Mouse (Mus musculus) lung, postnatal 25 days (tissue): Measurements from ENCODE around the gene Cyp2w1.
A peak's percentile ranks its signal among the peaks of the same experiment; 100 is the strongest.

Experiments used
- DNase-seq: peaks from one replicate; pipeline ENCODE4 v3.0.0; 2022; ENCODE audit warnings: low spot score

Cyp2w1 gene

DNA sequence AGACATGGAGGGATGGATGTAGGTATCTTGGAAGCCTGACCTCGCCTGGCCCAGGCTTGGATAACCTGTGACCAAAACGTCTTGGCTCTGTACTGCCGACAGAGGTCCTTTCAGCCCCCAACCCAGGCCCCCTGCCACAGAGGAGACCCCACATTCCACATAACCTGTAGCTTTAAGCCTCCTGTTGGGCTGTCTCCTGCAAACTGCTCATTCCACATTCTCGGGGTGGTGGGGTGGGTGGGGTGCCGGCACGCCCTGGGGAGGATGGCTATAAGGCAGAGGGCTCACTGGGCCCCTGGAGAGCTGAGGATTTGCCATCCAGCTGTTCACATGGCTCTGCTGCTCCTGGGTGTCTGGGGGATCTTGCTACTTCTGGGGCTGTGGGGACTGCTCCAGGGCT lies at the start of gene Cyp2w1:
TSS of gene Cyp2w1 (plus strand) at position 301 of the 400 bp plus-strand sequence.
- DNase-seq = no peak

DNA sequence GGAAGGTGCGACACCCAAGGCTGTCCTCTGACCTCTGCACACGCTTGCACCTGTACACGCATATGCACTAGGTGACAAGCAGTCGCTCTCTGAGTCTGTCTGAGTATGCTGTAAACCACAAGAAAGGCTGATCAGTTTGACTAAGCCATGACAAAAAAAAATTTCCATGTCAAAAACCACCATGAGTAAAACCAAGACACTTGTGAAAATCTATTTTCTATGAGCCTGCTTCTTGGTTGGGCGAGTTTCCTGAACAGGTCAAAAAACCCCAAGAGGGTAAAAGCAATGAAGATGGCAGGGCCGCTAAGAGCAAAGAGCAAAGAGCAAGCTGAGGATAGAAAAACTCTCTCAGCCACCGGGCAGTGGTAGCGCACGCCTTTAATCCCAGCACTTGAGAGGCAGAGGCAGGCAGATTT lies 48.8 kb upstream of the Cyp2w1 start:
- DNase-seq = no peak

DNA sequence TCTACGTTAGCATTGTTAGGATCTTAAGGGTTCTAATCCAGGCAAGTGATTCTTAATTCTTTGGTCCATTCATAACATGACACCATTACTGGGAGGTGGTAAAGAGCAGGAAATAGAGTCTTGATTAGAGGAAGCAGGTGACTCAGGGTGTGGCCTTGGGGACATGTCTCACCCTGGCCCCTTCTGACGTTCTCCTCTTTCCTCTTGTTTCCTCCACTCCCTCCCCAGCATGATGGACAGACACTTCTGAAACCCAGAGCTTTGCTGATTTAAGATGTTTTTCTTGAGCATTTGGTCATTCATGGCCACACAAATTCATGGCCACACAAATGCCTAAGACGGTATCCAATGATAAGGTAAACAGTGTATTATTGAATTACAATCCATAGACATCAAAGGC lies 42.5 kb upstream of the Cyp2w1 start:
- no peak for DNase-seq

- DNase-seq = no peak
Observed at GRCm38 (mm10) chr5:139310477-139310876, 41.9 kb upstream of the Cyp2w1 start.

DNA sequence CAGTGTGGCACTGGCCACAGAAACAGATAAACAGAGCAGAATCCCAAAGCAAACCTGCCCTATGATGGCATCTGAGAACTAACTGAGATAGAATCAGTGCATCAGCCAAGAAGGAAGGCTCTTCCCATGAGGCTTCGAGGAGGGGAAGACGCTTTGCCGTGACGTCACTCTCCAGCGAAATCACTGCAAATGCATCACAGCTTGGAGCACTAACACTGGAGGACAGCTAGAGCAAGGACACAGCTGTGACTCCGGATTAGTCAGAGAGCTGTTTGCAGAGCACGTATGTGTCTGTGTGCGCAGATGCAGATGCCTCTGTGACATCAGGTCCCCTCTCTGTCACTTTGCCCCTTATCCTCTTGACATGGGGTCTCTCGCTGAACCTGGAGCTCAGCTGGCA lies 40.6 kb upstream of the Cyp2w1 start:
- no peak for DNase-seq

GRCm38 (mm10) chr5:139313536-139313935 lies 38.9 kb upstream of the Cyp2w1 start:
- DNase-seq = no peak

- no peak for DNase-seq
Observed at GRCm38 (mm10) chr5:139314941-139315642, 37.3 kb upstream of the Cyp2w1 start.

GRCm38 (mm10) chr5:139316982-139317675 lies 35.3 kb upstream of the Cyp2w1 start:
- DNase-seq = peak; percentile 43

GRCm38 (mm10) chr5:139317751-139318504 lies 34.5 kb upstream of the Cyp2w1 start:
- DNase-seq = no peak

DNA sequence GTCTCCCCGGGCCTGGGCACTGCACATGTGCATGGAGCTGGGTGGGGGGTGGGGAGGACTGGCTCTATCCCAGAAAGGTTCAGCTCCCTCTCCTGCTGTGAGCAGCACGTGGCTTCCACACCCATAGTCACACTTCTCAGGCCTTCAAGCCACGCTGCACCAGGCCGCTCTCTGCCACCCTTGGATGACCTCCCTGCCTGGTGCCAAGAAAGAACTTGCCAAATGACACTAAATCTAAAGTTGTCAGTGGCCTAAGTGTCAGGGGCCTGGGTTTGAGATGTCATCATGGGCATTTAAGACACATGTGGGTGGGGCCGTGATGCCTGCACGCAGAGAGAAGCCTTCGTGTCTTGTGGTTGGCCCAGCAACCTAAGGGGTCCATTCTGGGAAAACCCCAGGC lies 32.0 kb upstream of the Cyp2w1 start:
- no peak for DNase-seq

DNA sequence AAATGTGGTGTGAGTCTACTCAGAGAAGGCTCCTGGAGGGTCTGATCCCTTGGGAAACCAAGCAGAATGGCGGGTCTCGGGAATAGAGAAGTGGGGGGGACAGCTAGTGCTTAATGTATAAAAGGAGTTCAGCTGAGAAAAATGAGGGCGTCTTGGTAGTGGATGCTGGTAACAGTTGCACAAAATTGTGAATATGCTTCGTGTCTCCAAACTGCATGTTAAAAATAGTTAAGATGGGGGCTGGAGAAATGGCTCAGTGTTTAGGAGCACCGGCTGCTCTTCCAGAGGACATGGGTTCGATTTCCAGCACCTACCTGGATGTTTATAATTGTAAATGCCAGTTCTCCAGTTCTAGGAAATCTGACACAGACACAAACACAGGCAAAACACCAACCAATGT lies 31.1 kb upstream of the Cyp2w1 start:
- DNase-seq = no peak

DNA sequence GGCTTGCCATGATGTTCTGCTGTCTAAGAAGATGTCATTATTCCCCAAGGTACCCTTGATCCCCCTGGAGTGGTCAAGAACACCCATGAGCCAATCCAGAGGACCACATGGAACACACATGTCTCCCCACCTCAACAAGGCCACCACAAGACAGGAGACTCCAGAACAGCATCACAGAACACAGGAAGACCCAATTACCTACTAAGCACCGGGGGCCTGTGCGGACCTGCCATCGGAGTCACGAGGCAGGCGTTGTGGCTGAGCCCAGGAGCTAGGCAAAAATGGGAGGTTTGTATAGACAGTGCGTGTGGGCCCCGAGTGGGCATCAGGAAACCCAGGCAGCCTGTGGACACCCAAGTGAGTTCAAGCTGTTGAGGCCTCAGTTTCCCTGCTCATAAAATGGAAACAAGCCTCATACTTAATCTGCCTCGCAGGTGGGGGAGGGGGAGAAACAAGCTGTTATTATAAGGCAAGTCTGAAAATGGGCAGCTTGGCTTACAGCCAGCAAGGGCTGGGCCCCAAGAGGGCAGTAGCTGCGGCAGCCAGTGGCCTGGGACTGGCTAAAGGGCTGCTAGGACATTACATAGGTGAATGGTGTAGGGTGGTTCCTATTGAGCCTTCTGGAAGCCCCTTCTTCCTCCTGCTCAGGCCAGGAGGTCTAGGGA lies 29.0 kb upstream of the Cyp2w1 start:
- DNase-seq = no peak

DNA sequence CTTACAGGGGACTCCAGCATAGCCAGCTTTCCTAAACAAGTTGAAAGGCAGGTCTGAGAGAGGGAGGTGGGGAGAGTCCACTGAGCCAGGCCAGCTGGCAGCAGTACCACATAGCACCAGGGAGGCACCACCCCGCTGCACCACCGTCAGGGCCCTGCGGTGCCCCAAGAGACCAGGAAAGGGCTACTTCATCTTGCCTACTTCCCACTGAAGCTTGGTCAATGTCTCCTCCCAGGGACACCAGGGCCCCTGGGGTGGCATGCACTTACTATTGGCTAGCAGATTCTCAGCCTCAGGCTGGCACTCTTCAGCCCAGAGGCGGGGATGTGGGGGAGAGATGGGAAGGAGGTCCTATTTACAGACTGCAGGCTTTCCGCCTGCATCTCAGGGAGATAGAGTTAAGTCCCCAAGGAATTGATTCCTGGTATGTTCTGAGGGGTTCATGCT lies 28.3 kb upstream of the Cyp2w1 start:
- DNase-seq = no peak

DNA sequence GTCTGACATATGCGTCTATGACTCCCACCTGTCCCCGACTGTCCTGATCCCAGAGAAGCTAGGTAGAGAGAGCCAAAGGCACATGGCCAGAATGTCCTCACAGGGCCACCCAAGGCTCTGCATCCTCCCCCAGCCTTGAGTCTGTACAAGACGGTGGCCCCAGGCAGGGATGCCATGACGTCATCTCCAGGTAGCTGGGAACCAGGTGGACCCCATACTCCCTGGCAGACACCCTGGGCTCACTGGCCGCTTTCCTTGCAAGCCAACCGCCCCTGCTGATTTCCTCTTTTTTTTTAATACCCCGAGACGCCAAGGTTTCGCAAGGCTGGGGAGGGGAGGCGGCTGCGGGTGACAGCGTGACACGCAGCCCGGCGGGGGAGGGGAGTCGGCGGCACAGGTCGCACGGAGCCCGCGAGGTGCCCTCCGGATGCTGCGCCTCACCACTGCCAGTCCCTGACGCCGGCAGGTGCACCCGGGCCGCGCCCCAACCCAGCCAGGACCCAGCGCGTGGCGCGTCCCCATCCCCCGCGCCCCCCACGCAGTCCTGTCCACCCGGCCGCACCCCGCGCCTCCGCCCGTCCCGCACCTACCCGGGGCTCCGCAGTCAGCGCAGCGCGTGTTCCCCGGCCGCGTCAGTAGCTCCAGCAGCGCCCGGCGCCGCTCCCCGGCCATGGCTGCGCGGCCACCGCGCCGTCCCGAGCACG lies 27.6 kb upstream of the Cyp2w1 start:
- peak; percentile 42 for DNase-seq

- no peak for DNase-seq
Observed at GRCm38 (mm10) chr5:139325395-139325966, 26.9 kb upstream of the Cyp2w1 start, which contains the start of gene Adap1. Adap1 (minus strand) TSS chr5:139325622.

DNA sequence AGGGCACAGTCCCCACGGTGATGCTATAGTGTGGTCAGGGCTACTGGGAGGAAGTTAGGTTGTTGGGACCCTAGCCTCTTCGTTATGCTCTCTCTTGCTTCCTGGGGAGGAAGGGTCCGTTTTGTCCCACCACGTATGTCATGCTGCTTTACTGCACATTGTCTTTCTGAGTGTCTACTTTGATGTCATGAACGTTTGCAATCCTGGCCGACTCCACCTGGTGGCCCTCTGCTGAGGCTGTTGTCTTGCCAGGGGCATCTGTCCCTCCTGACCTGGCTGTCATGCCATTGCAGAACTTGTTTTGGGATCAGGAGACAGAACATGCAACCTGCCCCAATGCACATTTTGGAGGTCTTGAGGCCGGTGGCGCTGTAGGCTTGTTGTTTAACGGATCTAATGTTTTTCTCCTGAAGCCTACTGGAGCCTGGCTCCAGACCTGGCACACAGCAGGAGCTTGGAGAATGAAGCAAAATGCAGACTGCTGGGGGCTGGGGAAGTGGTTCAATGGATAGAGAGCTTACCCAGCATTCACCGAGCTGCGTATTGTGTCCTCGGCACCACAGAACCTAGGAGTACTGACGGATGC lies 26.2 kb upstream of the Cyp2w1 start:
- no peak for DNase-seq

DNA sequence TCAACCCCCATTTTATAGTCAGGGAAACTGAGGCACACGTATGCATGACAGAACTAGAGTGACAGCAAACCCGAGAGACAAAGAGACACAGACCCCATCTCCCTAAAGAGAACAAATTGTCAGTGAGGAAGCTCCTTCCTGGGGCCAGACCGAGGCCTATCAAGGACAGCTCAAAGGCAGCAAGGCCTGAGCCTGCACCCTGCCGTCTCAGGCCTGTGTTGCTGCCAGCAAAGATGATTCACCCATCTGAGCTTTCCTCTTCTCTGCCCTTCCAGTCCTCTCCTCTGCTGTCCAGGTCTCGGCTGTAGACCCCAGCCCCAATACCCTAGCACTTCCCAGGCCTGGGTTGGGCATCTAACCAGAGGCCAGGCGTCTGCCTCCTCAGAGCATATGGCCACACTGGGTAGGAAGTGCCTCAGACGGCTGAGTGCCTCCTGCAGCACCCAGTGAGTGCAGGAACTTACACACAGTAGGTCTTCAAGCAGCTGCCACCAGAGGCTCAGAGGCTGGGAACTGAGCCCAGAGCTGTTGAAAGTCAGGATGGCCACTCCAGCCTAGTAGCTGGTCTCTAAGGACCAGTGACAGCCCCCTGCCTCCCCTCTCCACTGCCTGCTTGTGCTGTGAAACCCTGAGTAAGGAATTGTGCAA lies 25.3 kb upstream of the Cyp2w1 start:
- no peak for DNase-seq

- DNase-seq = no peak
Observed at GRCm38 (mm10) chr5:139327634-139328020, 24.8 kb upstream of the Cyp2w1 start.

DNA sequence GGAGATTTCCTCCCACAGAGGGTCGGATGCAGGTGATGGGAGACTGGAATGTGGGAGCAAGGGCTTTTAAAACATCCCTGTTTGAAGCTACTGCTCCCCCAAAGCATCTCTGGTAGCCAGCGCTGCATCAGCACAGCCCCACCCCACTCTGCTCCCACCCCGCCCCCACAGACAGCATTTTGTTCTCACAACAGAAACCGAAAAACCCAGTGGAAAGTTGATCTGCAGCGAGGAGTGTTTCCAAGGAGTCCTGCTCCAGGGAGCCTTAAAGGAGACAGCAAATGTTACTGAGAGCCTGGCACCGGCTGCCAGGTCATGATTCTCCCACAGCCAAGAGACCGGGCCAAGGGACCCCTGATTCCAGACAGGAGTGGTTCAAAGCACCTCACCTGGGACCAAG lies 21.7 kb upstream of the Cyp2w1 start:
- DNase-seq = no peak

- DNase-seq = peak; percentile 79
Observed at GRCm38 (mm10) chr5:139331742-139332141, 20.7 kb upstream of the Cyp2w1 start.
